Mouse (Mus musculus) erythroblast, embryonic 14.5 days (primary cell): Measurements from ENCODE around the gene Cpne2.

Experiments used
- GATA1 ChIP-seq: IDR thresholded peaks from 2 replicates; pipeline ENCODE4 v1.6.1; 2012; ENCODE audit warnings: low read length, inconsistent platforms, mixed read lengths
- TAL1 ChIP-seq: IDR thresholded peaks from 3 replicates; pipeline ENCODE4 v1.6.1; 2012; ENCODE audit warnings: low read length, inconsistent platforms, mixed read lengths

- TF ChIP-seq GATA1 = no peak
- TF ChIP-seq TAL1 = no peak
Observed at GRCm38 (mm10) chr8:94549482-94549881, 16.7 kb downstream of the Cpne2 start.
